Mouse (Mus musculus) olfactory bulb, adult 2 months (tissue): Measurements from ENCODE around the gene Iqcn.

Experiments used
- CTCF ChIP-seq: fragments of 200-500 bp; IDR thresholded peaks from 2 replicates; pipeline ENCODE4 v1.5.1; 2012; ENCODE audit warnings: low read depth, mild to moderate bottlenecking, low read length, moderate library complexity; ENCODE audit not compliant: insufficient read depth
- POLR2A ChIP-seq: fragments of 200-500 bp; IDR thresholded peaks from 2 replicates; pipeline ENCODE4 v1.6.1; 2012; ENCODE audit warnings: mild to moderate bottlenecking, low read depth, low read length, moderate library complexity; ENCODE audit not compliant: insufficient read depth

- TF ChIP-seq CTCF, result no peak
- no peak for TF ChIP-seq POLR2A
Observed at GRCm38 (mm10) chr8:70696946-70697345, 6.3 kb upstream of the Iqcn start.
